Mouse (Mus musculus): ENCODE measurements around the gene Gm37240. TPM values are rescaled to one million over a fixed set of nuclear protein-coding genes. Genes with fewer than 3 reads are reported as not detected.

Gene Gm37240
- polyA plus RNA-seq, 1 experiment = not detected

GRCm38 (mm10) chr3:85855947-85856346 is 31.4 kb downstream of the Gm37240 start:
- no peak overlapping the region for H3K4me3 ChIP-seq (ENCODE audit: insufficient read depth, low read length)
- H3K4me1 ChIP-seq (ENCODE audit: control insufficient read depth, insufficient read depth, low read length) = no peaks in the 10 kb centered on the region
- no peak overlapping the region for H3K27ac ChIP-seq (ENCODE audit: insufficient read depth, low read depth, low read length)
- TF ChIP-seq POLR2A (IDR thresholded peaks at IDR 0.05; ENCODE audit: borderline replicate concordance, low read depth, low read length) (no peak), CTCF (IDR thresholded peaks at IDR 0.05; ENCODE audit: low read depth, low read length) (no peak)

DNA sequence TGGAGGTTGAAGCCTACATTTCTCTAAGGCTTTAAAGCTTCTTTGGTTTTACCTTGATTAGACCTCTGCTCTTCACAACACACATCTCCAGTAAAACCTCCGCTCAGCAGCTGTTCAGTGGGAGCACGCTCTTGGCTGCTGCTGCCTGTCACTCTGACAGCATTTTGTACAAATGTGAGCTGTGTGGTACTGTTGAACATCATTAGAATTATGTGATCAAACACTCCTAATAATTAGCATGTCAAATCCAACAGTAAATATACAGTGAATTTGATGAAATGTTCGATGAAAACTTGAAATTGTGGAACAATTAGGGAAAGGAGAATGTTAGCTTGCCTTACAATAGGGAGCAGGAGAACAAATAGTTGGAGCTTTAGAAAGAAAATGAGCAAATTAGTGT is 32.3 kb downstream of the Gm37240 start:
- Histone ChIP-seq H3K4me3 (ENCODE audit: insufficient read depth, low read length) (no peak overlapping the region), H3K4me1 (ENCODE audit: control insufficient read depth, insufficient read depth, low read length) (no peaks in the 10 kb centered on the region), H3K27ac (ENCODE audit: insufficient read depth, low read depth, low read length) (no peak overlapping the region)
- TF ChIP-seq CTCF (IDR thresholded peaks at IDR 0.05; ENCODE audit: low read depth, low read length) (no peak), POLR2A (IDR thresholded peaks at IDR 0.05; ENCODE audit: borderline replicate concordance, low read depth, low read length) (no peak)

DNA sequence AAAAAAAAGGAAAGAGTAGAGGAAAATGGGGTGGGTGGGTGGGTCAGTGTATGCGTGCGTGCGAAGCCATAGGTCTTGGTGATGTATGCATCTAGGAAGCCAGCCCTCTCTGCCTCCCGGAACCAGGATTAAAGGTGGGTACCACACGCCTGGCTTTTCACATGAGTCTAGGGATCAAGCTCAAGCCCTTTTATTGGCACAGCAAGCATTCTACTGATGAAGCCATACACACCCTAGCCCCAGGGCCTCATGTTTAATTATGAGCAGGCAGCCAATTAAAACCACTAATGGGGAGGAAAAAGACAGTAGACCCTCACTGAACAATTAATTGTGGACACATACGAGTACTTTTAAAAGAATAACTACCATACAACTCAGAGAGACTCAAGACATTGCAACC is 33.2 kb downstream of the Gm37240 start:
- no peak overlapping the region for H3K4me3 ChIP-seq (ENCODE audit: insufficient read depth, low read length)
- TF ChIP-seq CTCF (IDR thresholded peaks at IDR 0.05; ENCODE audit: low read depth, low read length) (no peak), POLR2A (IDR thresholded peaks at IDR 0.05; ENCODE audit: borderline replicate concordance, low read depth, low read length) (no peak)
- H3K4me1 ChIP-seq (ENCODE audit: control insufficient read depth, insufficient read depth, low read length) = no peaks in the 10 kb centered on the region
- H3K27ac ChIP-seq (ENCODE audit: insufficient read depth, low read depth, low read length) = no peak overlapping the region

- TF ChIP-seq CTCF (IDR thresholded peaks at IDR 0.05; ENCODE audit: low read depth, low read length) = no peak
- no peak for TF ChIP-seq POLR2A (IDR thresholded peaks at IDR 0.05; ENCODE audit: borderline replicate concordance, low read depth, low read length)
- H3K27ac ChIP-seq (ENCODE audit: insufficient read depth, low read depth, low read length) = no peak overlapping the region
- H3K4me1 ChIP-seq (ENCODE audit: control insufficient read depth, insufficient read depth, low read length) = no peaks in the 10 kb centered on the region
- H3K4me3 ChIP-seq (ENCODE audit: insufficient read depth, low read length) = no peak overlapping the region
These were observed 33.6 kb downstream of the Gm37240 start for GRCm38 (mm10) chr3:85853715-85854114.

DNA sequence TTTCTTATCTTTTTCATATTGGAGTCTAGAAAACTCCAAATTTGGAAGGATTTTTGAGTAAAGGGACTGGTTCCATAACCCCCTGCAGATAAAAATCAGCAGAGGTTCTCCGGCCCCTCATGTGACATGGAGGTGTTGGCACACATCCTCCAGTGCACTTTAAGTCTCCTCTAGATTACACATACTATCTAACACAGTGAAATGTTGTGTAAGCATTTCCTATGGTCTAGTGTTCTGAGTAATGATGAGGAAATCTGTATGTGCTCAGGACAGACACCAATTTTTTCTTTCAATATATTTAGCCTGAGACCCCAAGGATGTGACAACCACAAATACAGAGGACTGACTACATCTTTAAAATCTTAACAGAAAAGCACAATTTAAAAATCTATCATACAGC is 37.2 kb downstream of the Gm37240 start:
- no peak for TF ChIP-seq POLR2A (IDR thresholded peaks at IDR 0.05; ENCODE audit: borderline replicate concordance, low read depth, low read length)
- no peak for TF ChIP-seq CTCF (IDR thresholded peaks at IDR 0.05; ENCODE audit: low read depth, low read length)
- H3K4me1 ChIP-seq (ENCODE audit: control insufficient read depth, insufficient read depth, low read length) = no peaks in the 10 kb centered on the region
- no peak overlapping the region for H3K27ac ChIP-seq (ENCODE audit: insufficient read depth, low read depth, low read length)
- H3K4me3 ChIP-seq (ENCODE audit: insufficient read depth, low read length) = no peak overlapping the region

DNA sequence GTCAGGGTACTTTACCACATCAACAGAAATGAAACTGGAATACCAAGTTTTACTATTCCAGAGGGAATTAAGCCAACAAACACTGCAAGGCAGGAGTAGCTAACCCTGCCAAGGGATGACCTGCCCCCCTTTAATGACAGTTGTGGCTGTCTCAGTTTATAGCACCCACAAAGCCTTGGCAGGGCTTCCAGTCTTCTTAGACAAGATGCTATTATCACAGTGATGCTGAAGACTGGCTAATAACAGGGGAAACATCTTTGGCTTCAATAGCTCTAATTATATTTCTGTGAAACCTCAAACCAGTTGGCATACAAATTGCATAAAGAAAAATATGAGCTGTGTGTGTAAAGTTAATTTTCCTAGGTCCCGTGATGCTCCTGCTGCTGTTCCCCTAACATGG is 41.0 kb downstream of the Gm37240 start:
- H3K27ac ChIP-seq (ENCODE audit: insufficient read depth, low read depth, low read length) = no peak overlapping the region
- no peak for TF ChIP-seq POLR2A (IDR thresholded peaks at IDR 0.05; ENCODE audit: borderline replicate concordance, low read depth, low read length)
- no peak for TF ChIP-seq CTCF (IDR thresholded peaks at IDR 0.05; ENCODE audit: low read depth, low read length)
- no peak overlapping the region for H3K4me3 ChIP-seq (ENCODE audit: insufficient read depth, low read length)
- H3K4me1 ChIP-seq (ENCODE audit: control insufficient read depth, insufficient read depth, low read length) = no peaks in the 10 kb centered on the region

GRCm38 (mm10) chr3:85845341-85845740 is 42.0 kb downstream of the Gm37240 start:
- TF ChIP-seq POLR2A (IDR thresholded peaks at IDR 0.05; ENCODE audit: borderline replicate concordance, low read depth, low read length) (no peak), CTCF (IDR thresholded peaks at IDR 0.05; ENCODE audit: low read depth, low read length) (no peak)
- H3K4me3 ChIP-seq (ENCODE audit: insufficient read depth, low read length) = no peak overlapping the region
- no peak overlapping the region for H3K27ac ChIP-seq (ENCODE audit: insufficient read depth, low read depth, low read length)
- no peaks in the 10 kb centered on the region for H3K4me1 ChIP-seq (ENCODE audit: control insufficient read depth, insufficient read depth, low read length)

GRCm38 (mm10) chr3:85842881-85843218 is 44.5 kb downstream of the Gm37240 start:
- no peak overlapping the region for H3K4me3 ChIP-seq (ENCODE audit: insufficient read depth, low read length)
- TF ChIP-seq CTCF (IDR thresholded peaks at IDR 0.05; ENCODE audit: low read depth, low read length) (no peak), POLR2A (IDR thresholded peaks at IDR 0.05; ENCODE audit: borderline replicate concordance, low read depth, low read length) (no peak)
- no peak overlapping the region for H3K27ac ChIP-seq (ENCODE audit: insufficient read depth, low read depth, low read length)
- H3K4me1 ChIP-seq (ENCODE audit: control insufficient read depth, insufficient read depth, low read length) = no peaks in the 10 kb centered on the region

- Histone ChIP-seq H3K4me3 (ENCODE audit: insufficient read depth, low read length) (no peak overlapping the region), H3K27ac (ENCODE audit: insufficient read depth, low read depth, low read length) (no peak overlapping the region), H3K4me1 (ENCODE audit: control insufficient read depth, insufficient read depth, low read length) (no peaks in the 10 kb centered on the region)
- TF ChIP-seq POLR2A (IDR thresholded peaks at IDR 0.05; ENCODE audit: borderline replicate concordance, low read depth, low read length) (no peak), CTCF (IDR thresholded peaks at IDR 0.05; ENCODE audit: low read depth, low read length) (no peak)
These were observed 45.0 kb downstream of the Gm37240 start for GRCm38 (mm10) chr3:85842177-85842880.

DNA sequence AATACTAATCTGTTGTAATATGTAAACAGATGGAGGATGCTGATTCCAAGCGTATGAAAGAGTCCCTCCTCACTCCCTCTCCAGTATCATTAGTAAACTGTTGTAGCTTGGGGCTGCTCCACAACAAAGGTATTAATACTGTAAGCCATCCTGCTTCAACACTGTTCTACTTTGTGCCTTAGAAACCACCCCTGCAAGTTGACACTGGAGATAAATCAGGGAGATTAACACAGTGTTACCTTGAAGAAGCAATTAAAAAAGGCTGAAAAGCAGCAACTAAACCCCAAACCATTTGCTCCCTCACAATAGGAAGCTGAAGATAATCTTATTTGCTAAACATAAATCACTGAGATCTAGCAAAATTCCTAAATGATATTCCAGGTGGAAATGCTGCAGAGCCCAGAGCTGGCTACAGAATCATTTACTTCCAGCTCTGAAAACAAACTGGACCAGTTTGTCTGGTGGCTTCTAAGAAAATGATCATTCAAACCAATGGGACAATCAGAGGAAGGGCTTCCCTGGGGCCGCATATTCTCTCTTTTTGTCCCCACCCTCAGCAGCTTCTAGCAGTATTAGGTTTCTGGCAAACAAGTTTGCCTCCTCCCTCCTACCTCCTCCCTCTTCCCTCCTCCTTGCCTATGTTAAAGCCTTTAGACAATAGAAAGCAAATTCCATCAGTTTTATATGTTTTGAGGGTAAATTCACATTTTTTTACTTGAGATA is 45.7 kb downstream of the Gm37240 start:
- Histone ChIP-seq H3K4me3 (ENCODE audit: insufficient read depth, low read length) (no peak overlapping the region), H3K27ac (ENCODE audit: insufficient read depth, low read depth, low read length) (no peak overlapping the region), H3K4me1 (ENCODE audit: control insufficient read depth, insufficient read depth, low read length) (no peaks in the 10 kb centered on the region)
- no peak for TF ChIP-seq POLR2A (IDR thresholded peaks at IDR 0.05; ENCODE audit: borderline replicate concordance, low read depth, low read length)
- no peak for TF ChIP-seq CTCF (IDR thresholded peaks at IDR 0.05; ENCODE audit: low read depth, low read length)

All from bone marrow macrophage, adult 2 months (primary cell).